Mouse (Mus musculus) stomach, embryonic 14.5 days (tissue): ENCODE measurements at regions not wholly inside any gene's neighbourhood (a gene's known extent, or its start where the extent isn't known, plus 50 kb on each side); places are given as distances from the start of the nearest gene placed in this dataset.
"Not testable (repeated sequence)": the region's sequence is repeated elsewhere in the genome, so short reads cannot be mapped to it uniquely, and the experiment has no call there.

ENCODE experiments used
- ATAC-seq: fragments of 200-750 bp; cut with Nextera tagmentation; 2 replicates; pipeline ENCODE4 v1.8.0; 2017; ENCODE audit warnings: low read depth, moderate TSS enrichment; ENCODE audit not compliant: insufficient number of reproducible peaks, insufficient read depth, low FRiP score
- H3K27ac ChIP-seq: fragments of 300-500 bp; sonication (generic); 2 replicates; pipeline ENCODE4 v1.5.1; 2014; ENCODE audit warnings: mild to moderate bottlenecking, low read length, moderate library complexity, mixed read lengths
- H3K27me3 ChIP-seq: fragments of 300-500 bp; sonication (generic); 2 replicates; pipeline ENCODE4 v1.6.1; 2014; ENCODE audit warnings: low read length, control low read depth, mixed read lengths; ENCODE audit not compliant: control insufficient read depth, insufficient read depth
- H3K36me3 ChIP-seq: fragments of 300-500 bp; sonication (generic); 2 replicates; pipeline ENCODE4 v1.6.1; 2014; ENCODE audit warnings: mild to moderate bottlenecking, control low read depth, low read length, moderate library complexity, mixed read lengths; ENCODE audit not compliant: control insufficient read depth, insufficient read depth
- H3K4me1 ChIP-seq: fragments of 300-500 bp; sonication (generic); 2 replicates; pipeline ENCODE4 v1.6.1; 2014; ENCODE audit warnings: low read length, control low read depth, mixed read lengths; ENCODE audit not compliant: control insufficient read depth, insufficient read depth
- H3K4me2 ChIP-seq: fragments of 300-500 bp; sonication (generic); replicated peaks from 2 replicates; pipeline ENCODE4 v1.6.1; 2014; ENCODE audit warnings: low read depth, low read length, control low read depth
- H3K4me3 ChIP-seq: fragments of 300-500 bp; sonication (generic); 2 replicates; pipeline ENCODE4 v1.5.1; 2014; ENCODE audit warnings: low read depth, low read length, control low read depth
- H3K9ac ChIP-seq: fragments of 300-500 bp; sonication (generic); replicated peaks from 2 replicates; pipeline ENCODE4 v1.6.1; 2014; ENCODE audit warnings: low read depth, mild to moderate bottlenecking, control low read depth, low read length, moderate library complexity, mixed read lengths
- H3K9me3 ChIP-seq: fragments of 300-500 bp; sonication (generic); 2 replicates; pipeline ENCODE4 v1.6.1; 2016; ENCODE audit warnings: low read depth, low read length, control low read depth; ENCODE audit not compliant: control insufficient read depth
- WGBS: fragments of 180-500 bp; shearing (Covaris S2); extraction: QIAGEN DNeasy Blood & Tissue Kit; methylation state at CpG from one replicate; pipeline ENCODE4 v1.1.7; 2014; 5-methylcytosine and 5-hydroxymethylcytosine counted together

- no peak overlapping the region for H3K4me3 ChIP-seq
- WGBS: 57% methylated on average over 8 of the region's 8 CpGs
- ATAC-seq: peak; percentile 75; the same call in 1 of the 2 replicates
Observed at GRCm38 (mm10) chr5:96898120-96898672, 99.3 kb upstream of the Bmp2k start.

DNA sequence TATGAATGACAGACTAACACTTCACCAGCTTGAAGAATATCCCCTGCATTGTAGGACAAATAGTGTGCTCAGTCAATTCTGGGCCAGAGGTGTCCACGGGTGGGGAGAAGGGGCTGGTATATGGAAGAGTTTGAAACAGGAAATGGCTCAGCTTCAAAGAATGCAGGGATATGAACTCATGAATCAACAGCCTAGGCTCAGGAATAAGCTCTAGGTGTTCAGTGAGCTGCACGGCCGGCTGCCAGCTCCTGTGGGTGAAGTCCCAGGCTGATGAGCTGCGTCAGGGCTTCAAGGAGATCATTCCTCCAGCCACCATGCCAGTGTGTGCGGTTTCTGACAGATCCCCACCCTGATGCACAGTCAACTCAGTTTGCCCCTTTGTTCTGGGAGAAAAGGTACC is 98.8 kb upstream of the Bmp2k start:
- Histone ChIP-seq H3K4me1 (0 out of 2 replicates have a peak, but pooled peaks cover 3% of the 10 kb centered on the region), H3K9me3 (no peaks in the 10 kb centered on the region), H3K27ac (no peak overlapping the region), H3K4me3 (no peak overlapping the region), H3K27me3 (no peaks in the 10 kb centered on the region), H3K36me3 (no peaks in the 10 kb centered on the region), H3K4me2 (no peak overlapping the region), H3K9ac (no peak overlapping the region)
- 69% methylated on average over 5 of the region's 5 CpGs for WGBS
- ATAC-seq: no peak

More at GRCm38 (mm10) chr5:96898120-96898672, 99.3 kb upstream of the Bmp2k start:
- H3K27me3 ChIP-seq: no peaks in the 10 kb centered on the region
- H3K4me1 ChIP-seq: 0 out of 2 replicates have a peak, but pooled peaks cover 3% of the 10 kb centered on the region
- H3K9ac ChIP-seq: no peak overlapping the region
- H3K36me3 ChIP-seq: no peaks in the 10 kb centered on the region
- H3K9me3 ChIP-seq: no peaks in the 10 kb centered on the region
- no peak overlapping the region for H3K27ac ChIP-seq
- H3K4me2 ChIP-seq: no peak overlapping the region

GRCm38 (mm10) chr5:96905572-96906271 is 91.8 kb upstream of the Bmp2k start:
- Histone ChIP-seq H3K36me3 (no peaks in the 10 kb centered on the region), H3K4me2 (peak overlapping the region; percentile 18; the same call in 1 of the 2 replicates), H3K4me1 (no peaks in the 10 kb centered on the region), H3K9me3 (no peaks in the 10 kb centered on the region), H3K27ac (no peak overlapping the region), H3K4me3 (no peak overlapping the region), H3K27me3 (no peaks in the 10 kb centered on the region), H3K9ac (no peak overlapping the region)
- 40% methylated on average over 17 of the region's 17 CpGs for WGBS
- ATAC-seq: no peak

- H3K36me3 ChIP-seq, H3K27ac ChIP-seq, H3K4me1 ChIP-seq, H3K4me3 ChIP-seq, ATAC-seq, H3K9ac ChIP-seq, H3K27me3 ChIP-seq, H3K4me2 ChIP-seq, H3K9me3 ChIP-seq: not testable (repeated sequence)
- 97% methylated on average over 2 of the region's 2 CpGs for WGBS
Observed at GRCm38 (mm10) chr5:96908371-96908770, 89.1 kb upstream of the Bmp2k start.

GRCm38 (mm10) chr5:96909218-96909617 is 88.3 kb upstream of the Bmp2k start:
- WGBS: 67% methylated on average over 6 of the region's 6 CpGs

GRCm38 (mm10) chr5:96911550-96912253 is 85.8 kb upstream of the Bmp2k start:
- Histone ChIP-seq H3K4me3 (no peak overlapping the region), H3K4me1 (peaks cover 11% of the 10 kb centered on the region; the same call in 1 of the 2 replicates), H3K9ac (no peak overlapping the region), H3K36me3 (no peaks in the 10 kb centered on the region), H3K27ac (peak overlapping the region; percentile 48; the same call in 1 of the 2 replicates), H3K27me3 (no peaks in the 10 kb centered on the region), H3K4me2 (no peak overlapping the region), H3K9me3 (no peaks in the 10 kb centered on the region)
- WGBS: 53% methylated on average over 13 of the region's 13 CpGs
- ATAC-seq: peak; percentile 49; the same call in 1 of the 2 replicates

More at GRCm38 (mm10) chr5:96909218-96909617, 88.3 kb upstream of the Bmp2k start:
- no peaks in the 10 kb centered on the region for H3K36me3 ChIP-seq
- H3K4me3 ChIP-seq: no peak overlapping the region
- no peak overlapping the region for H3K4me2 ChIP-seq
- H3K4me1 ChIP-seq: peaks cover 11% of the 10 kb centered on the region; the same call in 1 of the 2 replicates
- no peak for ATAC-seq
- H3K9ac ChIP-seq: no peak overlapping the region
- H3K27me3 ChIP-seq: no peaks in the 10 kb centered on the region
- H3K9me3 ChIP-seq: no peaks in the 10 kb centered on the region
- H3K27ac ChIP-seq: no peak overlapping the region

GRCm38 (mm10) chr5:96912254-96912635 is 85.2 kb upstream of the Bmp2k start:
- ATAC-seq: no peak
- Histone ChIP-seq H3K4me2 (no peak overlapping the region), H3K4me3 (no peak overlapping the region), H3K27me3 (no peaks in the 10 kb centered on the region), H3K27ac (no peak overlapping the region; the same call in 1 of the 2 replicates), H3K4me1 (peaks cover 11% of the 10 kb centered on the region; the same call in 1 of the 2 replicates), H3K9me3 (no peaks in the 10 kb centered on the region), H3K9ac (no peak overlapping the region), H3K36me3 (no peaks in the 10 kb centered on the region)
- 56% methylated on average over 4 of the region's 4 CpGs for WGBS

DNA sequence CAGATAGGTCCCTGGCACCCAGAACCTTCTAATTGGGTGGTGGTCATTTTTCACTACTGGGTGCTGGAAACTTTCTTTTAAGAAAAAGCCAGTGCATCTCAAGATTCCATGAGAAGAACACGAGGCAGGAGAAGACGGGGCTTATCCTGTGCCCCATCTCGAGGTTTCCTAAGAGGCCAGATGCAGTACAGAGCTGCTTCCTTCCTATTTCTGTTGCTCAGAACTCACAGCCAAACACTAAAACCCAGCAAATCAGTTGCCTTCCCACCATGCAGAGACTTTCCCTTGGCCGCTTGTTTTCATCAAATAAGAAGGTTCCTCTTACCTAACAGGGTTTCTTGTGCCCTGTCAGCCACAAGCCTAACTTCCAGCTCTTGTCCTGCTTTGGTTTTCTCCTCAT is 84.7 kb upstream of the Bmp2k start:
- Histone ChIP-seq H3K27me3 (no peaks in the 10 kb centered on the region), H3K36me3 (no peaks in the 10 kb centered on the region), H3K4me1 (peaks cover 11% of the 10 kb centered on the region; the same call in 1 of the 2 replicates), H3K4me3 (no peak overlapping the region), H3K9me3 (no peaks in the 10 kb centered on the region), H3K4me2 (no peak overlapping the region), H3K27ac (no peak overlapping the region; the same call in 1 of the 2 replicates), H3K9ac (no peak overlapping the region)
- no peak for ATAC-seq
- 68% methylated on average over 4 of the region's 4 CpGs for WGBS
